Mouse (Mus musculus) hindbrain, postnatal 0 days (tissue): ENCODE measurements around the gene Gngt1. TPM values are rescaled to one million over a fixed set of nuclear protein-coding genes. Genes with fewer than 3 reads are reported as not detected.

Experiments used
- ATAC-seq: fragments of 200-750 bp; cut with Nextera tagmentation; 2 replicates; pipeline ENCODE4 v1.8.0; 2017; ENCODE audit warnings: mild to moderate bottlenecking, moderate TSS enrichment, moderate library complexity
- DNase-seq: peaks from one replicate; pipeline ENCODE4 v3.0.0-alpha.2; 2015; ENCODE audit warnings: low spot score
- H3K27ac ChIP-seq: fragments of 300-500 bp; sonication (generic); 2 replicates; pipeline ENCODE4 v1.5.1; 2014; ENCODE audit warnings: mild to moderate bottlenecking
- H3K27me3 ChIP-seq: fragments of 300-500 bp; sonication (generic); 2 replicates; pipeline ENCODE4 v1.6.1; 2014; ENCODE audit warnings: low read length, mixed read lengths; ENCODE audit not compliant: insufficient read depth
- H3K36me3 ChIP-seq: fragments of 300-500 bp; sonication (generic); 2 replicates; pipeline ENCODE4 v1.6.1; 2014; ENCODE audit warnings: low read length, mixed read lengths; ENCODE audit not compliant: insufficient read depth
- H3K4me1 ChIP-seq: fragments of 300-500 bp; sonication (generic); 2 replicates; pipeline ENCODE4 v1.6.1; 2014; ENCODE audit warnings: antibody characterized with exemption, low read length, mixed read lengths; ENCODE audit not compliant: insufficient read depth
- H3K4me2 ChIP-seq: fragments of 300-500 bp; sonication (generic); 2 replicates; pipeline ENCODE4 v1.6.1; 2014; ENCODE audit warnings: low read depth, mild to moderate bottlenecking, low read length, moderate library complexity, mixed read lengths
- H3K4me3 ChIP-seq: fragments of 300-500 bp; sonication (generic); 2 replicates; pipeline ENCODE4 v1.5.1; 2014; ENCODE audit warnings: low read length
- H3K9ac ChIP-seq: fragments of 300-500 bp; sonication (generic); replicated peaks from 2 replicates; pipeline ENCODE4 v1.6.1; 2014; ENCODE audit warnings: mild to moderate bottlenecking, low read length, moderate library complexity, mixed read lengths
- H3K9me3 ChIP-seq: fragments of 300-500 bp; sonication (generic); 2 replicates; pipeline ENCODE4 v1.6.1; 2016; ENCODE audit warnings: low read length, mixed read lengths
- CTCF ChIP-seq: IDR thresholded peaks from 2 replicates; pipeline ENCODE4 v1.5.1; 2016; ENCODE audit warnings: antibody characterized with exemption, control low read depth, low read depth
- WGBS: fragments of 180-500 bp; shearing (Covaris S2); extraction: QIAGEN DNeasy Blood & Tissue Kit; methylation state at CpG from one replicate; pipeline ENCODE4 v1.1.7; 2014; 5-methylcytosine and 5-hydroxymethylcytosine counted together
- polyA plus RNA-seq: library from polyadenylated mRNA; unstranded; fragments of >200 nt; fragmentation: Nextera tagmentation; extraction: Ambion mirVana; gene quantifications from 2 replicates; pipeline ENCODE4 v1.2.1, GENCODE M21; 2015
- total RNA-seq: library from RNA; depleted of rRNA; stranded (reverse); fragments of >200 nt; gene quantifications from 2 replicates; pipeline ENCODE4 v1.2.3, GENCODE M21; 2014; rRNA removed

Gene Gngt1
- total RNA-seq (not detected in 2 replicates), polyA plus RNA-seq (not detected in 2 replicates)

GRCm38 (mm10) chr6:3993492-3993891, at the start of gene Gngt1:
Gene Gngt1 (plus strand): TSS chr6:3993792.
- ATAC-seq: no peak
- Histone ChIP-seq H3K4me2 (no peak within 1 kb of the TSS), H3K9ac (no peak within 1 kb of the TSS), H3K4me1 (no peaks in the 10 kb centered on the region), H3K36me3 (no peaks in the 10 kb centered on the region), H3K4me3 (no peak within 1 kb of the TSS), H3K9me3 (no peaks in the 10 kb centered on the region), H3K27ac (no peak within 1 kb of the TSS), H3K27me3 (no peaks in the 10 kb centered on the region)
- no peak for DNase-seq
- TF ChIP-seq CTCF: no peak
- WGBS: 90% methylated on average over 6 of the region's 6 CpGs

GRCm38 (mm10) chr6:3954969-3955368, 38.6 kb upstream of the Gngt1 start:
- Histone ChIP-seq H3K4me2 (no peak overlapping the region), H3K9me3 (no peaks in the 10 kb centered on the region), H3K4me1 (no peaks in the 10 kb centered on the region), H3K9ac (no peak overlapping the region), H3K4me3 (no peak overlapping the region), H3K36me3 (no peaks in the 10 kb centered on the region), H3K27ac (no peak overlapping the region), H3K27me3 (no peaks in the 10 kb centered on the region)
- no peak for TF ChIP-seq CTCF
- DNase-seq (no peak), ATAC-seq (no peak)
- WGBS: 44% methylated on average over 4 of the region's 4 CpGs

- ATAC-seq: no peak
- Histone ChIP-seq H3K9me3 (no peaks in the 10 kb centered on the region), H3K36me3 (no peaks in the 10 kb centered on the region), H3K4me3 (no peak overlapping the region), H3K4me1 (no peaks in the 10 kb centered on the region), H3K9ac (no peak overlapping the region), H3K27me3 (no peaks in the 10 kb centered on the region), H3K27ac (no peak overlapping the region), H3K4me2 (peak overlapping the region; percentile 47)
- 31% methylated on average over 31 of the region's 31 CpGs for WGBS
- TF ChIP-seq CTCF: no peak
- peak; percentile 5 for DNase-seq
Measured at GRCm38 (mm10) chr6:3967676-3968626, 25.6 kb upstream of the Gngt1 start.

- ATAC-seq (no peak), DNase-seq (no peak)
- WGBS: 71% methylated on average over 1 of the region's 1 CpGs
- no peaks in the 10 kb centered on the region for H3K27me3 ChIP-seq
- H3K36me3 ChIP-seq: no peaks in the 10 kb centered on the region
- no peak overlapping the region for H3K4me2 ChIP-seq
- H3K4me3 ChIP-seq: no peak overlapping the region
- H3K9ac ChIP-seq: no peak overlapping the region
- no peaks in the 10 kb centered on the region for H3K9me3 ChIP-seq
- no peak for TF ChIP-seq CTCF
- H3K27ac ChIP-seq: no peak overlapping the region
- H3K4me1 ChIP-seq: no peaks in the 10 kb centered on the region
Measured at GRCm38 (mm10) chr6:3973679-3974078, 19.9 kb upstream of the Gngt1 start.

- 87% methylated on average over 5 of the region's 5 CpGs for WGBS
- Histone ChIP-seq H3K9me3 (no peaks in the 10 kb centered on the region), H3K4me3 (no peak overlapping the region), H3K9ac (no peak overlapping the region), H3K27ac (no peak overlapping the region), H3K4me2 (no peak overlapping the region), H3K27me3 (no peaks in the 10 kb centered on the region), H3K4me1 (no peaks in the 10 kb centered on the region), H3K36me3 (no peaks in the 10 kb centered on the region)
- ATAC-seq: no peak
- no peak for TF ChIP-seq CTCF
- no peak for DNase-seq
Measured at GRCm38 (mm10) chr6:3982661-3983284, 10.8 kb upstream of the Gngt1 start.

- Histone ChIP-seq H3K9me3 (no peaks in the 10 kb centered on the region), H3K36me3 (no peaks in the 10 kb centered on the region), H3K27ac (no peak within 1 kb of the TSS), H3K4me2 (no peak within 1 kb of the TSS), H3K9ac (no peak within 1 kb of the TSS), H3K27me3 (no peaks in the 10 kb centered on the region), H3K4me1 (no peaks in the 10 kb centered on the region), H3K4me3 (no peak within 1 kb of the TSS)
- no peak for TF ChIP-seq CTCF
- DNase-seq (no peak), ATAC-seq (no peak)
- 88% methylated on average over 3 of the region's 3 CpGs for WGBS
Measured at GRCm38 (mm10) chr6:3988750-3989149, 4.8 kb upstream of the Gngt1 start, which contains the start of gene Tfpi2. Gene Tfpi2 (minus strand): TSS chr6:3988919.

- H3K36me3 ChIP-seq: no peaks in the 10 kb centered on the region
- no peak overlapping the region for H3K9ac ChIP-seq
- DNase-seq (no peak), ATAC-seq (no peak)
- H3K4me2 ChIP-seq: no peak overlapping the region
- TF ChIP-seq CTCF: no peak
- no peaks in the 10 kb centered on the region for H3K9me3 ChIP-seq
- WGBS: 81% methylated on average over 4 of the region's 4 CpGs
- no peaks in the 10 kb centered on the region for H3K4me1 ChIP-seq
- H3K27ac ChIP-seq: no peak overlapping the region
- H3K27me3 ChIP-seq: no peaks in the 10 kb centered on the region
- no peak overlapping the region for H3K4me3 ChIP-seq
Measured at GRCm38 (mm10) chr6:3998089-3998488, 4.5 kb downstream of the Gngt1 start.
